Mouse (Mus musculus) urinary bladder, adult 2 months (tissue): ENCODE measurements around the gene Jak3. TPM values are rescaled to one million over a fixed set of nuclear protein-coding genes. Genes with fewer than 3 reads are reported as not detected.
"Not testable (repeated sequence)": the region's sequence is repeated elsewhere in the genome, so short reads cannot be mapped to it uniquely, and the experiment has no call there.

Source experiments
- DNase-seq: peaks from one replicate; pipeline ENCODE4 v3.0.0; 2022; ENCODE audit warnings: low spot score
- polyA plus RNA-seq: library from polyadenylated mRNA; depleted of rRNA; stranded (reverse); fragments of >200 nt; gene quantifications from 2 replicates; pipeline ENCODE4 v1.2.3, GENCODE M21; 2012

Jak3 gene
- polyA plus RNA-seq, 1 experiment, result 14.9 TPM

GRCm38 (mm10) chr8:71686143-71686734 is 10.1 kb downstream of the Jak3 start:
- no peak for DNase-seq

GRCm38 (mm10) chr8:71687616-71688015 is 11.5 kb downstream of the Jak3 start:
- DNase-seq, result no peak

GRCm38 (mm10) chr8:71689028-71689427 is 12.9 kb downstream of the Jak3 start, which contains the start of gene Insl3:
Gene Insl3 (plus strand): TSS chr8:71689214.
- DNase-seq, result no peak

- no peak for DNase-seq
These were observed 16.4 kb downstream of the Jak3 start for GRCm38 (mm10) chr8:71692509-71692908.

- no peak for DNase-seq
These were observed 17.3 kb downstream of the Jak3 start for GRCm38 (mm10) chr8:71693166-71694041.

- DNase-seq, result not testable (repeated sequence)
These were observed 19.4 kb downstream of the Jak3 start for GRCm38 (mm10) chr8:71695456-71695855.

- DNase-seq, result no peak
These were observed 24.6 kb downstream of the Jak3 start for GRCm38 (mm10) chr8:71700493-71701269.

- no peak for DNase-seq
These were observed 25.5 kb downstream of the Jak3 start, which contains the start of gene B3gnt3 for GRCm38 (mm10) chr8:71701414-71702086. Gene B3gnt3 (minus strand): TSS chr8:71701789.

GRCm38 (mm10) chr8:71702087-71702432 is 26.0 kb downstream of the Jak3 start:
- no peak for DNase-seq

- DNase-seq, result no peak
These were observed 26.8 kb downstream of the Jak3 start for GRCm38 (mm10) chr8:71702923-71703322.

- DNase-seq, result not testable (repeated sequence)
These were observed 27.3 kb downstream of the Jak3 start for GRCm38 (mm10) chr8:71703400-71703799.

- DNase-seq, result no peak
These were observed 31.8 kb downstream of the Jak3 start for GRCm38 (mm10) chr8:71707874-71708273.

GRCm38 (mm10) chr8:71709134-71709799 is 33.2 kb downstream of the Jak3 start:
- DNase-seq, result no peak

GRCm38 (mm10) chr8:71709800-71710446 is 33.8 kb downstream of the Jak3 start:
- DNase-seq, result peak; percentile 62

- no peak for DNase-seq
These were observed 35.5 kb downstream of the Jak3 start for GRCm38 (mm10) chr8:71711574-71711973.

- DNase-seq, result no peak
These were observed 39.4 kb downstream of the Jak3 start for GRCm38 (mm10) chr8:71715531-71715930.

- no peak for DNase-seq
These were observed 40.5 kb downstream of the Jak3 start for GRCm38 (mm10) chr8:71716561-71717053.

- no peak for DNase-seq
These were observed 41.0 kb downstream of the Jak3 start for GRCm38 (mm10) chr8:71717096-71717495.

GRCm38 (mm10) chr8:71718252-71718651 is 42.2 kb downstream of the Jak3 start:
- no peak for DNase-seq

- DNase-seq, result no peak
These were observed 43.1 kb downstream of the Jak3 start for GRCm38 (mm10) chr8:71719218-71719617.
